Mouse (Mus musculus) stomach, embryonic 15.5 days (tissue): ENCODE results near the gene Ccne1. TPM values are rescaled to one million over a fixed set of nuclear protein-coding genes. Genes with fewer than 3 reads are reported as not detected.
"Not testable (repeated sequence)": the region's sequence is repeated elsewhere in the genome, so short reads cannot be mapped to it uniquely, and the experiment has no call there.

Experiments
- ATAC-seq: fragments of 200-750 bp; cut with Nextera tagmentation; 2 replicates; pipeline ENCODE4 v1.8.0; 2017; ENCODE audit warnings: low read depth, moderate number of reproducible peaks, moderate TSS enrichment; ENCODE audit not compliant: insufficient read depth, low FRiP score
- H3K27ac ChIP-seq: fragments of 300-500 bp; sonication (generic); 2 replicates; pipeline ENCODE4 v1.5.1; 2015; ENCODE audit warnings: mild to moderate bottlenecking, inconsistent platforms
- H3K27me3 ChIP-seq: fragments of 300-500 bp; sonication (generic); replicated peaks from 2 replicates; pipeline ENCODE4 v1.6.1; 2015; ENCODE audit warnings: inconsistent platforms
- H3K36me3 ChIP-seq: fragments of 300-500 bp; sonication (generic); 2 replicates; pipeline ENCODE4 v1.6.1; 2015; ENCODE audit warnings: inconsistent platforms
- H3K4me1 ChIP-seq: fragments of 300-500 bp; sonication (generic); 2 replicates; pipeline ENCODE4 v1.6.1; 2015; ENCODE audit warnings: inconsistent platforms
- H3K4me2 ChIP-seq: fragments of 300-500 bp; sonication (generic); 2 replicates; pipeline ENCODE4 v1.6.1; 2015; ENCODE audit warnings: mild to moderate bottlenecking, inconsistent platforms
- H3K4me3 ChIP-seq: fragments of 300-500 bp; sonication (generic); replicated peaks from 2 replicates; pipeline ENCODE4 v1.5.1; 2015; ENCODE audit warnings: inconsistent platforms
- H3K9ac ChIP-seq: fragments of 300-500 bp; sonication (generic); 2 replicates; pipeline ENCODE4 v1.6.1; 2015; ENCODE audit warnings: inconsistent platforms
- H3K9me3 ChIP-seq: fragments of 300-500 bp; sonication (generic); 2 replicates; pipeline ENCODE4 v1.6.1; 2016; ENCODE audit warnings: inconsistent platforms
- WGBS: fragments of 180-500 bp; shearing (Covaris S2); methylation state at CpG from one replicate; pipeline ENCODE4 v1.1.7; 2015; 5-methylcytosine and 5-hydroxymethylcytosine counted together
- polyA plus RNA-seq: library from polyadenylated mRNA; unstranded; fragments of >200 nt; fragmentation: Nextera tagmentation; extraction: Ambion mirVana; gene quantifications from 2 replicates; pipeline ENCODE4 v1.2.1, GENCODE M21; 2015

Gene Ccne1
- polyA plus RNA-seq, 1 experiment from 2014 or later, result 58.6 TPM

DNA sequence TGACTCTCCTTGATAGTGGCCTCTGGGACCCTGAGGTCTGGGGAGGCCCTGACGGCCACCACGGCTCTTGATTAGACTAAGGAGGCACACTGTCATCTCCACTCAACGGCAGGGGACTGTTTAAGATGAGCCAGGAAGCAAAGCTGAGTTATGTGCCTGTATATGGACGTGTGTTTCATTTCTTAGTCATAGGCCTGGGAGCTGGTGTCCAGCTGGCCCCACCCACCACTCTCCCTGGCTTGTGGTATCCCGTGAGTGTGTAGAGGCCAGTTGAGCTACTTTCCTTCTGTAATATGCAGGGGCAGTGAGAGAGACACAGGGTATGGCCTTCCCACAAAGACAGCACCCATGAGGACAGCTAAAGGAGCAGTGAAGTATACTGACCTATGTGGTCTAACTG lies 20.9 kb upstream of the Ccne1 start:
- WGBS, result 46% methylated on average over 5 of the region's 5 CpGs

GRCm38 (mm10) chr7:38125565-38126159 lies 18.3 kb upstream of the Ccne1 start:
- Histone ChIP-seq H3K36me3 (no peaks in the 10 kb centered on the region), H3K9ac (no peak overlapping the region), H3K27ac (no peak overlapping the region), H3K4me1 (no peaks in the 10 kb centered on the region), H3K4me3 (no peak overlapping the region), H3K9me3 (no peaks in the 10 kb centered on the region), H3K4me2 (no peak overlapping the region), H3K27me3 (no peaks in the 10 kb centered on the region)
- 79% methylated on average over 12 of the region's 12 CpGs for WGBS
- ATAC-seq, result no peak

More for the DNA sequence above, 20.9 kb upstream of the Ccne1 start:
- H3K4me1 ChIP-seq, H3K4me3 ChIP-seq, H3K9ac ChIP-seq, H3K27me3 ChIP-seq, H3K36me3 ChIP-seq, H3K9me3 ChIP-seq, ATAC-seq, H3K27ac ChIP-seq, H3K4me2 ChIP-seq: not testable (repeated sequence)

DNA sequence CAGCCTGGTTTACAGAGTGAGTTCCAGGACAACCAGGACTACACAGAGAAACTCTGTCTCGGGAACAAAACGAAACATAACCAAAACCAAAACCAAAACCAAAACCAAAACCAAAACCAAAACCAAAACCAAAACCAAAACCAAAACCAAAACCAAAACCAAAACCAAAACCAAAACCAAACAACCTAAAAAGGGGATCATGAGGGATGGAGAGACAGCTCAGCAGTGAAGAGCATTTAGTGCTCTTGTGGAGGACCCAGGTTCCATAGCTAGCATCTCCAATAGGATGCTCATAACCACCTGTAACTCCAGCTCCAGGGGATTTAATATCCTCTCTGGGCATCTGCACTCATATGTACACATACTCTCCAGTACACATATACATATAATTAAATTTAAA lies 16.8 kb upstream of the Ccne1 start:
- H3K36me3 ChIP-seq, H3K27ac ChIP-seq, H3K9me3 ChIP-seq, H3K4me3 ChIP-seq, H3K9ac ChIP-seq, ATAC-seq, H3K4me1 ChIP-seq, H3K4me2 ChIP-seq, H3K27me3 ChIP-seq: not testable (repeated sequence)
- 84% methylated on average over 2 of the region's 2 CpGs for WGBS

- Histone ChIP-seq H3K4me3 (no peak overlapping the region), H3K27me3 (0 out of 2 replicates have a peak, but pooled peaks cover 4% of the 10 kb centered on the region), H3K9me3 (no peaks in the 10 kb centered on the region), H3K4me2 (no peak overlapping the region), H3K9ac (no peak overlapping the region), H3K36me3 (no peaks in the 10 kb centered on the region), H3K4me1 (no peaks in the 10 kb centered on the region), H3K27ac (no peak overlapping the region)
- ATAC-seq, result no peak
- WGBS, result 10% methylated on average over 1 of the region's 1 CpGs
These were observed 11.3 kb upstream of the Ccne1 start for GRCm38 (mm10) chr7:38118594-38118993.

DNA sequence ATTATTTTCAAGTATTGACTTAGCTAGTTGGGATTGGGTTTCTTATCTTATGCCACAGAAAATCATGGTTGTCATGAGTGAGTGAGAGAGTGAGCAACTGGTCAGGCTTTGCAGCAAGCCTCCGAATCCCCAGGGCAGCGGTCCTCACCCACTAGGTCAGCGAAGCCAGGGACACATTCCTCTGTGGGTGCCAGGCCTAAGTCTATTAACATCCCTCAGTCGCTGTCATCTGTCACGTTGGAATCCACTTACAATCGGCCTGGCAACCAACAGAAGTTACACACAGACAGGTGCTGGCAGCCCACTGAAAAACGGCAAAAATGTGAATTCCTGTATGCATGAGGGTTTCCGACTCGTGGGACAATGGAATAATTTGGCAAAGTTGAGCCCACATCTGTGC lies 5.1 kb upstream of the Ccne1 start:
- WGBS, result 72% methylated on average over 9 of the region's 9 CpGs
- no peak overlapping the region for H3K9ac ChIP-seq
- no peak for ATAC-seq
- H3K4me1 ChIP-seq, result peaks cover 27% of the 10 kb centered on the region
- H3K36me3 ChIP-seq, result no peaks in the 10 kb centered on the region
- H3K9me3 ChIP-seq, result no peaks in the 10 kb centered on the region
- H3K4me2 ChIP-seq, result no peak overlapping the region
- peak overlapping the region; percentile 69; the same call in 1 of the 2 replicates for H3K27ac ChIP-seq
- H3K4me3 ChIP-seq, result no peak overlapping the region
- H3K27me3 ChIP-seq, result 0 out of 2 replicates have a peak, but pooled peaks cover 4% of the 10 kb centered on the region

DNA sequence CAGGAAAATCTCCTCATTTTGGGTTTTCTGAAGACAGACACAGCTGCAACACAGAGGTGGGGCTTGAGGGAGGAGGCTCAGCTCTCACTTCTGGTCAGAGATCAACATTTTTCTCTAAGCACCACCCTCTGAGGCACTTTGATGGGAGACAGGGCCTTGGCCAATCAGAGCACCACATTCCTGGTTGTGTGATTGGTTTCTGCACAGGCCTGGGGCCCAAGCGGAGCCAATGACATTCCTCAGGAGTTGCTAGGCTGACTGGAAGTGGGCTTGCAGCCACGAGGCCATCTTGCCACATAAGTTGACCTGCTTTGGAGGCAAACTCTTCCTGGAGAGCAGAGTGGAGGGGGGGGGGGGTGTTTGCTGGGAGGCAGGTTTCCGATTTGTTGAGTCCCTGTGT lies 4.7 kb upstream of the Ccne1 start:
- Histone ChIP-seq H3K9ac (no peak overlapping the region), H3K4me1 (peaks cover 27% of the 10 kb centered on the region), H3K9me3 (no peaks in the 10 kb centered on the region), H3K27ac (peak overlapping the region; percentile 88), H3K4me3 (no peak overlapping the region), H3K36me3 (no peaks in the 10 kb centered on the region), H3K4me2 (0 out of 2 replicates have a peak overlapping the region, but pooled peaks have one; percentile 34), H3K27me3 (0 out of 2 replicates have a peak, but pooled peaks cover 4% of the 10 kb centered on the region)
- ATAC-seq, result peak; percentile 76
- WGBS, result 21% methylated on average over 3 of the region's 3 CpGs

- H3K36me3 ChIP-seq, result no peaks in the 10 kb centered on the region
- H3K9me3 ChIP-seq, result no peaks in the 10 kb centered on the region
- H3K4me3 ChIP-seq, result peak overlapping the region; percentile 68
- peak overlapping the region; percentile 47; the same call in 1 of the 2 replicates for H3K9ac ChIP-seq
- H3K27me3 ChIP-seq, result no peaks in the 10 kb centered on the region
- WGBS, result 18% methylated on average over 10 of the region's 10 CpGs
- peak overlapping the region; percentile 79; the same call in 1 of the 2 replicates for H3K27ac ChIP-seq
- peak overlapping the region; percentile 74 for H3K4me2 ChIP-seq
- ATAC-seq, result no peak
- peaks cover 32% of the 10 kb centered on the region for H3K4me1 ChIP-seq
These were observed 912 bp upstream of the Ccne1 start for GRCm38 (mm10) chr7:38108260-38108632.

DNA sequence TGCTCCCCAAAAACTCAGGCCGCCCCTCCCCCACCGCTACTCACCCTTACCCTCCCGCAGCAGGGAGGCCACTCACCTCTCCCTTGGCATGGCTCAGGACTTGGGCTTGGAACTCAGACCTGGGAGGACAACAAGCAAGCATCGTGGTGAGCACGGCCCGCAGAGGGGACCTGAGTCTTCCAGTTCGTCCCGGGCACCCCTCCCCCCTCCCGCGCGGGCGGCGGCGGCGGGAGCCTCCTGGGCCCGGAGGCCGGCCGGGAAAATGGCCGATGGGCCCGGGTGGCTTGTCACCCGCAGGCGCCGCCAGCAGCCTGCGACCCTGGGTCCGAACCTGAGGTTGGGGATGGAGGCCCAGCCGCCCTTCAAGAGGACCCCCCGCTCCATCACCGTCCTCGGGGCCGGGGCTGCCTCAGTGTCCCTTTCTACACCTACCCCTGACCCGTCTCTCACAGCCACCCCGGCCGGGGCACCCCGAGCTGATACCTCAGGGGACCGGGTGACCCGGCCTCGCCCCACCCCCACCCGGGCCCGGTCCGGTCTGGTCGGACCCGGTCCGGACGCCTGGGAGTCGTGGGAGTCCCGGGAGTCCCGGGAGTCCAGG lies 523 bp downstream of the Ccne1 start:
- ATAC-seq, result no peak
- WGBS, result under 1% methylated on average over 44 of the region's 47 CpGs
- Histone ChIP-seq H3K9me3 (no peaks in the 10 kb centered on the region), H3K4me3 (peak overlapping the region; percentile 68), H3K4me2 (peak overlapping the region; percentile 93), H3K27ac (0 out of 2 replicates have a peak overlapping the region, but pooled peaks have one; percentile 3), H3K36me3 (no peaks in the 10 kb centered on the region), H3K9ac (peak overlapping the region; percentile 60), H3K27me3 (no peaks in the 10 kb centered on the region), H3K4me1 (peaks cover 21% of the 10 kb centered on the region)

DNA sequence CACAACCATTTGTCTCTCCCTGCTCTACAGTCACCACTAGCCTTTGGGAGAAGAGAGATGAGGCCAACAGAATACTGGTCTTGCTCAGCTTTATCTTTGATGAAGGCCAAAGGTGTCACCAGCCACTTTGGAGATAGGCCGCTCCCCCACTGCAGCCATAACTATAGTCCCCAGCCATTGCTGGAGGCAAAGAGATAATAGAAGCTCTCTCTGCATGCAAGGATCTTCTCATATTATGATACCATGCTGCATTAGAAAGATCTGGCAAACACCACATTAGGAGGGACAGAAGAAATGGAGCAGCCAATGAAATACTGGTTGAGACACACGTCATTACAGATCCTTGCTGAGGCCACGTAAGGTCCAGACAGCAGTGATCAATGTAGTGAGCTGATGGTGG lies 2.0 kb downstream of the Ccne1 start:
- H3K4me2 ChIP-seq, result peak overlapping the region; percentile 93; the same call in 1 of the 2 replicates

DNA sequence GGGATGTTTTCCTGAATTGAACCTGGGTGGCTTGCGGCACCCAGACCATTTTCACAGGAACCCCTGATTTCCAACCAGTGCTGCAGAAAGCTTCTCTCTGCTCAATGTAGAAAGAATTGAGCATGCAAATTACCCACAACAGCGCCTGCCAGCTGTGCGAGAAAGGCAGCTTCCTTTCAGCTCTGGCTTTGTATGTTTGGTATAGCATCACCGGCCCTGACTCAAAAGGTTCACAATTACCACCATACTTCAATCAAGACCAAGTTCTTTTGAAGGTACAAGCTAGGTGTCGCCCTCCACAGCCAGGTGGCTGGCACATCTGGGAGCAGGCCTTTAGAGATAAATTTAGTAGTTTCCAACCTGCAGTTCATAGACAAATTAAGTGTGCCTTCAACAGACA lies 3.2 kb downstream of the Ccne1 start:
- H3K9ac ChIP-seq, result no peak overlapping the region
- H3K36me3 ChIP-seq, result peaks cover 21% of the 10 kb centered on the region; the same call in 1 of the 2 replicates
- H3K27me3 ChIP-seq, result no peaks in the 10 kb centered on the region
- peaks cover 11% of the 10 kb centered on the region for H3K4me1 ChIP-seq
- no peaks in the 10 kb centered on the region for H3K9me3 ChIP-seq
- ATAC-seq, result no peak
- no peak overlapping the region for H3K4me2 ChIP-seq
- 88% methylated on average over 5 of the region's 5 CpGs for WGBS
- no peak overlapping the region for H3K27ac ChIP-seq
- H3K4me3 ChIP-seq, result no peak overlapping the region

More for the DNA sequence above, 2.0 kb downstream of the Ccne1 start:
- Histone ChIP-seq H3K9me3 (no peaks in the 10 kb centered on the region), H3K27me3 (no peaks in the 10 kb centered on the region), H3K36me3 (peaks cover 10% of the 10 kb centered on the region; the same call in 1 of the 2 replicates), H3K4me1 (peaks cover 11% of the 10 kb centered on the region), H3K9ac (no peak overlapping the region), H3K27ac (no peak overlapping the region), H3K4me3 (peak overlapping the region; percentile 68; the same call in 1 of the 2 replicates)
- ATAC-seq, result no peak
- WGBS, result 73% methylated on average over 3 of the region's 3 CpGs

DNA sequence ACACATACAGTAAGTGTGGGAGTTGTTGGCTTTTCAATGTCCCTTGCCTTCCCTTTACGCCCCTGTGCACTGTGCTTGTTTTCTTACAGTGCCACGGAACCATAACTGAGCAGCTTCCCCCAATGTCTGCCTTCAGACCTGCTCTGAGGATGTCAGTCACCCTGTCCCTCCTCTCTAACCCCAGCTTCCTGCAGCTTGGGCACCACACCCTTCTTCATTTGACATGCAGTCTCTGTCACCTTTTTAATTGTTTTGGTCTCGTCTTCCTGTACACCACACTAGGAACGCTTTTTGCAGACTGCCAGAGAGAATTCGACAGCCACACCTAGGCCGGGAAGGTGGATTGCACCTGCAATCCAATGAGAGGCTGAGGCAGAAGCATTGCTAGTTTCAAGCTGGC lies 13.0 kb downstream of the Ccne1 start:
- H3K9me3 ChIP-seq, result no peaks in the 10 kb centered on the region
- H3K36me3 ChIP-seq, result peaks cover 20% of the 10 kb centered on the region; the same call in 1 of the 2 replicates
- H3K27me3 ChIP-seq, result no peaks in the 10 kb centered on the region
- 67% methylated on average over 6 of the region's 6 CpGs for WGBS
- no peak overlapping the region for H3K4me3 ChIP-seq
- no peak overlapping the region for H3K27ac ChIP-seq
- ATAC-seq, result no peak
- no peak overlapping the region for H3K9ac ChIP-seq
- no peak overlapping the region for H3K4me2 ChIP-seq
- no peaks in the 10 kb centered on the region for H3K4me1 ChIP-seq

- H3K36me3 ChIP-seq, result peaks cover 10% of the 10 kb centered on the region; the same call in 1 of the 2 replicates
- no peak overlapping the region for H3K9ac ChIP-seq
- no peak overlapping the region for H3K4me3 ChIP-seq
- ATAC-seq, result no peak
- no peaks in the 10 kb centered on the region for H3K4me1 ChIP-seq
- no peak overlapping the region for H3K4me2 ChIP-seq
- H3K27me3 ChIP-seq, result no peaks in the 10 kb centered on the region
- 42% methylated on average over 2 of the region's 2 CpGs for WGBS
- H3K27ac ChIP-seq, result no peak overlapping the region
- no peaks in the 10 kb centered on the region for H3K9me3 ChIP-seq
These were observed 14.2 kb downstream of the Ccne1 start for GRCm38 (mm10) chr7:38093101-38093500.
